Mouse (Mus musculus) liver, postnatal 0 days (tissue): ENCODE data around the gene Gtsf1.

Source experiments
- CTCF ChIP-seq: sonication (generic); IDR thresholded peaks from 2 replicates; pipeline ENCODE4 v1.5.1; 2016; ENCODE audit warnings: antibody characterized with exemption, low read depth
- EP300 ChIP-seq: IDR thresholded peaks from 2 replicates; pipeline ENCODE4 v1.6.1; 2016; ENCODE audit warnings: antibody characterized with exemption, low read depth, mild to moderate bottlenecking

DNA sequence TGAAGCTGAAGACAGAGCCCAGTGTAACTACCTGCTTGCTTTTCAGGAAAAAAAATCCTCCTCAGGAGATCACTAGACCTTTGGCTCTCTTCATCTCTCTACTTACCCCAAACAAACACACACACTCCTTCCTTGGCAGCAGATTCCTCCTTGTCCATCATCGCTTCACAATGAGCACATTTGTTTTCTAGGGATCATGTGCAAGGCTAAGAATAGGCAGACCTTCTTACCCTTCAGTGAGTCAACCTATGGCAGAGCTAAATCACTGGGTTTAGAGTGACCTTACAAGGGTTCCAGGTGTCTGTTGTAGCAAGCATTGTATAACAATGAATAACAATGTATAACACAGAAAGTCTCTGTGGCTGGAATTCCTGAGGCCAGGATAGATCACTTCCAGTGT is 58.5 kb downstream of the Gtsf1 start:
- no peak for TF ChIP-seq CTCF
- no peak for TF ChIP-seq EP300
